Mouse (Mus musculus) embryonic facial prominence, embryonic 12.5 days (tissue): ENCODE data around the gene Alpk3. TPM values are rescaled to one million over a fixed set of nuclear protein-coding genes. Genes with fewer than 3 reads are reported as not detected.
A peak's percentile ranks its signal among the peaks of the same experiment; 100 is the strongest.

ENCODE experiments used
- ATAC-seq: fragments of 200-750 bp; cut with Nextera tagmentation; 2 replicates; pipeline ENCODE4 v1.8.0; 2017; ENCODE audit not compliant: insufficient number of reproducible peaks, insufficient read depth, low FRiP score, low TSS enrichment
- H3K27ac ChIP-seq: fragments of 300-500 bp; sonication (generic); 2 replicates; pipeline ENCODE4 v1.5.1; 2016; ENCODE audit warnings: mild to moderate bottlenecking
- H3K27me3 ChIP-seq: fragments of 300-500 bp; sonication (generic); 2 replicates; pipeline ENCODE4 v1.6.1; 2016; ENCODE audit warnings: mild to moderate bottlenecking, moderate library complexity
- H3K36me3 ChIP-seq: fragments of 300-500 bp; sonication (generic); 2 replicates; pipeline ENCODE4 v1.6.1; 2016; ENCODE audit warnings: mild to moderate bottlenecking
- H3K4me1 ChIP-seq: fragments of 300-500 bp; sonication (generic); 2 replicates; pipeline ENCODE4 v1.6.1; 2016
- H3K4me2 ChIP-seq: fragments of 300-500 bp; sonication (generic); replicated peaks from 2 replicates; pipeline ENCODE4 v1.6.1; 2016; ENCODE audit warnings: mild to moderate bottlenecking, moderate library complexity
- H3K4me3 ChIP-seq: fragments of 300-500 bp; sonication (generic); 2 replicates; pipeline ENCODE4 v1.5.1; 2016; ENCODE audit warnings: mild to moderate bottlenecking
- H3K9ac ChIP-seq: fragments of 300-500 bp; sonication (generic); 2 replicates; pipeline ENCODE4 v1.6.1; 2016; ENCODE audit warnings: mild to moderate bottlenecking, moderate library complexity
- H3K9me3 ChIP-seq: fragments of 300-500 bp; sonication (generic); 2 replicates; pipeline ENCODE4 v1.6.1; 2016; ENCODE audit warnings: mild to moderate bottlenecking, moderate library complexity
- WGBS: fragments of 180-500 bp; shearing (Covaris S2); methylation state at CpG from one replicate; pipeline ENCODE4 v1.1.7; 2016; 5-methylcytosine and 5-hydroxymethylcytosine counted together
- polyA plus RNA-seq: library from polyadenylated mRNA; unstranded; fragments of >200 nt; fragmentation: Nextera tagmentation; extraction: Ambion mirVana; gene quantifications from 2 replicates; pipeline ENCODE4 v1.2.1, GENCODE M21; 2016

The Alpk3 gene
- polyA plus RNA-seq, 1 experiment from 2014 or later: 1.00 TPM

DNA sequence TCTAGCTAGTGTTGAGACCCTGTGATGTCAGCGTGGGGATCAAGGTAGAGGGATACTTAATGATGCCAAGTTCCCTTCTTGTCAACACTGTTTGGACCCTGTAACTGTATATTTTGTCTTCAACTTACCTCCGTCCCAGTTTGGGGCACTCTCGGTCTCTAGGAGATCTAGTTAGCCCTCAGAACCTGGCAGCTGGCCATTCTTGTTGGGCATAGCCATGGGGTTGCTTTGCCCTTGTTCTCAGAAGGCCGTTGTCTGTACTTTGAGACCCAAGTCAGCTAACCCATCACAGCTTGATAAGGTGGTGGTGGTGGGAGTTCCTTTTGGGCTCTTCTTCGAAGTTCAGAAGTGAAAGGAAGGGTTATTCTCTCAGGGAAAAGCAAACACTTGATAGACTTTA lies 7.4 kb upstream of the Alpk3 start:
- H3K27me3 ChIP-seq: no peaks in the 10 kb centered on the region
- no peak for ATAC-seq

DNA sequence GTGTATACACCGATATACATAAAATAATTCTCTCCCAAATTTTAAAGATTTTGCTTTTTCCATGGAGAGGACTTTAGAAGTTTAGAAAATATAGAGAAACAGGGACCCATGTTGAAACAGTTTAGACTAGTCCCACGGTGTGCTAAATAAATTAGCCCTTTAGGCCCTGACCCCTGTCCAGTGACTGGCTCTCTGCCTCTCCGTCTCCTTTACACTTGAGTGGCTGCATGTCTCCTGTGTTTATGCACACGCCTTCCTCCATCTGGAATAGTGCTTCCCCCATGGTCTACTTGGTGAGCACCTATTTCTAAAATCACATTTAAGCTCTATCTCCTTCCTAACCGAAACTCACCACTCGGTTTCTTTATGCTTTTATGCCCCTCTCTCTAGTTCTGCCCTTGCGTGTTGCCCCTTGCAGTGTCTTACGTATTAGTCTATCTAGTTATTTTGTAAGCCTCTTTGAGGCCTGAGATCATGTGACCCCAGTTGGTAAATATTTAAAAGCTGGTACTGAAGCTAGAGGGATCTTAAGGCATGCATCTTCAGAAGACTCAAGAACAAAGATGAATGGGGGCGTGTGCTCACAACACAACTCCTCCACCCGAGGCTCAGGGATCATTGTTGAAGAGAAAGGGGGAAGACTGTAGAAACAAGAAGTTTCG lies 1.6 kb upstream of the Alpk3 start:
- no peak overlapping the region for H3K4me2 ChIP-seq
- H3K9ac ChIP-seq: no peak overlapping the region
- H3K4me3 ChIP-seq: no peak overlapping the region
- no peak overlapping the region for H3K27ac ChIP-seq
- H3K27me3 ChIP-seq: no peaks in the 10 kb centered on the region
- WGBS: 74% methylated on average over 11 of the region's 11 CpGs
- no peaks in the 10 kb centered on the region for H3K36me3 ChIP-seq
- ATAC-seq: no peak
- 0 out of 2 replicates have a peak, but pooled peaks cover 1% of the 10 kb centered on the region for H3K9me3 ChIP-seq
- peaks cover 7% of the 10 kb centered on the region; the same call in 1 of the 2 replicates for H3K4me1 ChIP-seq

More for the DNA sequence above, 7.4 kb upstream of the Alpk3 start:
- Histone ChIP-seq H3K36me3 (no peaks in the 10 kb centered on the region), H3K9ac (no peak overlapping the region), H3K4me1 (no peaks in the 10 kb centered on the region), H3K4me2 (no peak overlapping the region), H3K9me3 (no peaks in the 10 kb centered on the region), H3K27ac (no peak overlapping the region), H3K4me3 (no peak overlapping the region)
- 87% methylated on average over 5 of the region's 5 CpGs for WGBS

- ATAC-seq: no peak
- no peak overlapping the region for H3K4me3 ChIP-seq
- peaks cover 7% of the 10 kb centered on the region; the same call in 1 of the 2 replicates for H3K4me1 ChIP-seq
- H3K9me3 ChIP-seq: 0 out of 2 replicates have a peak, but pooled peaks cover 3% of the 10 kb centered on the region
- WGBS: 62% methylated on average over 6 of the region's 6 CpGs
- no peaks in the 10 kb centered on the region for H3K27me3 ChIP-seq
- 0 out of 2 replicates have a peak overlapping the region, but pooled peaks have one; percentile 16 for H3K4me2 ChIP-seq
- no peaks in the 10 kb centered on the region for H3K36me3 ChIP-seq
- H3K27ac ChIP-seq: no peak overlapping the region
- no peak overlapping the region for H3K9ac ChIP-seq
Observed at GRCm38 (mm10) chr7:81057901-81058711, 706 bp downstream of the Alpk3 start.

DNA sequence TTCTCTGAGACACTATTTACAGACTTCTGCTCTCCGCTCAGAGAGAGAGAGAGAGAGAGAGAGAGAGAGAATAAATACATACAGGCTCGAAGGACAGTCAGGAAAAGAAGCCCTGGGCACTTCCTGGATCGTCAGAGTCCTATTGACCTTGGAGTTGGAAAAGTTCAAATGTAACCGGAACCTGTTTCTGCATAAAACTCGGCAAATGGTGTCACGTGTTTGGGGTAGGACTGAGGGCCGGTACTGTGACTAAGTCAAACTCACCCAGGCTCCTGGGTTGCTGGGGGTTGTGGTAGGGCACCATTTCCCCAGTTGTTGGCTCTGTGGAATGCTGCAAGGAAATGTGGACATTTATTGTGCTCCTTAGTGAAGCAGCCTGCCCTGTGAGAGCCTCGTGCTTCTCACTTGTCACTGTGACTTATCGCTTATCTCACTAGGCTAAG lies 1.3 kb downstream of the Alpk3 start:
- H3K27ac ChIP-seq: no peak overlapping the region
- H3K27me3 ChIP-seq: no peaks in the 10 kb centered on the region
- ATAC-seq: no peak
- H3K4me1 ChIP-seq: peaks cover 7% of the 10 kb centered on the region; the same call in 1 of the 2 replicates
- H3K9me3 ChIP-seq: 0 out of 2 replicates have a peak, but pooled peaks cover 3% of the 10 kb centered on the region
- H3K9ac ChIP-seq: no peak overlapping the region
- no peak overlapping the region for H3K4me2 ChIP-seq
- H3K4me3 ChIP-seq: no peak overlapping the region
- no peaks in the 10 kb centered on the region for H3K36me3 ChIP-seq
- 45% methylated on average over 9 of the region's 9 CpGs for WGBS

- WGBS: 66% methylated on average over 5 of the region's 5 CpGs
- Histone ChIP-seq H3K27me3 (no peaks in the 10 kb centered on the region), H3K9me3 (0 out of 2 replicates have a peak, but pooled peaks cover 3% of the 10 kb centered on the region), H3K36me3 (no peaks in the 10 kb centered on the region), H3K4me3 (no peak overlapping the region), H3K4me2 (no peak overlapping the region), H3K4me1 (peaks cover 7% of the 10 kb centered on the region; the same call in 1 of the 2 replicates), H3K9ac (no peak overlapping the region), H3K27ac (no peak overlapping the region)
- no peak for ATAC-seq
Observed at GRCm38 (mm10) chr7:81059388-81059787, 2.0 kb downstream of the Alpk3 start.

DNA sequence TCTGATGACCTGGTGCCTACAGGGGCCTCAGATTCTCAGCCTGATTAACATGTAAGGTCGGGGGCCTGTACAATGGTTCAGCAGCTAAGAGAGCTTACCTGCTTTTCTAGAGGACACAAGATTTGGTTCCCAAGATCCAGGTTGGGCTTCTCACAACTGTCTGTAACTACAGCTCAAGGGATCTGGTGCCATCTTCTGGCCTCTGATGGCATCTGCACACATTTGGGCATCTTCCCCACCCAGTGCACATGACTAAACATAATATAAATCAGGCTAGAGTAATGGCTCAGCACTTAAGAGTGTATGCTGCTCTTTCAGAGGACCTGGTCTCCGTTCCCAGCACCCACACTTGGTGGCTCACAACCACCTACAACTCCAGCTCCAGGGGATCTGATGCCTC lies 3.5 kb downstream of the Alpk3 start:
- Histone ChIP-seq H3K9me3 (0 out of 2 replicates have a peak, but pooled peaks cover 3% of the 10 kb centered on the region), H3K27ac (no peak overlapping the region), H3K9ac (no peak overlapping the region), H3K27me3 (no peaks in the 10 kb centered on the region), H3K4me2 (no peak overlapping the region), H3K4me1 (peaks cover 7% of the 10 kb centered on the region; the same call in 1 of the 2 replicates), H3K4me3 (no peak overlapping the region), H3K36me3 (no peaks in the 10 kb centered on the region)
- 78% methylated on average over 2 of the region's 2 CpGs for WGBS
- no peak for ATAC-seq

- H3K9ac ChIP-seq: no peak overlapping the region
- no peak for ATAC-seq
- H3K9me3 ChIP-seq: 0 out of 2 replicates have a peak, but pooled peaks cover 3% of the 10 kb centered on the region
- H3K27ac ChIP-seq: no peak overlapping the region
- H3K4me3 ChIP-seq: no peak overlapping the region
- H3K36me3 ChIP-seq: no peaks in the 10 kb centered on the region
- H3K4me2 ChIP-seq: no peak overlapping the region
- H3K4me1 ChIP-seq: peaks cover 12% of the 10 kb centered on the region
- WGBS: 86% methylated on average over 11 of the region's 11 CpGs
- H3K27me3 ChIP-seq: no peaks in the 10 kb centered on the region
Observed at GRCm38 (mm10) chr7:81061936-81062335, 4.5 kb downstream of the Alpk3 start.

DNA sequence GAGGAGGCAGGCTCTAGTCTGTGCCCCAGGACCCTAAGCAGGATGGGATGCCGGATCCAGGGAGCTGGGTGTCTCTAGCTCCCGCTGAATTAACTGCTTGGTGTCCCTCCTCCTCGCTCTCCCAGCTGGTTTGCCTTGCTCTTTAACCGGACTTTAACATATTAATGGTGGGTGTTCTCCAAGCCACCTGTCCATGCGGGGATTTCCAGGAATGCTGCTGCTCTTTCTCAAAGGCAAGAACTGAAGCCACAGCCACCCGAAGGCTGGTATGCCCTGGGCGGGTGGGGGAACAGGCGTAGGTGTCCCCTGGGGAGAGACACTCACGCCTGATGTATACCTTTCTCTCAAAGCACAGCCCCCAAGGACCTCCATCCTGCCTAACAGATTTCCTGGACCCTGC lies 5.9 kb downstream of the Alpk3 start:
- H3K9me3 ChIP-seq: 0 out of 2 replicates have a peak, but pooled peaks cover 3% of the 10 kb centered on the region
- H3K9ac ChIP-seq: no peak overlapping the region
- WGBS: 64% methylated on average over 9 of the region's 9 CpGs
- ATAC-seq: no peak
- H3K4me1 ChIP-seq: peaks cover 10% of the 10 kb centered on the region
- H3K4me3 ChIP-seq: no peak overlapping the region
- H3K27me3 ChIP-seq: no peaks in the 10 kb centered on the region
- H3K4me2 ChIP-seq: no peak overlapping the region
- H3K36me3 ChIP-seq: no peaks in the 10 kb centered on the region
- H3K27ac ChIP-seq: no peak overlapping the region

GRCm38 (mm10) chr7:81066714-81067113 lies 9.3 kb downstream of the Alpk3 start:
- Histone ChIP-seq H3K27me3 (no peaks in the 10 kb centered on the region), H3K4me1 (peaks cover 6% of the 10 kb centered on the region; the same call in 1 of the 2 replicates), H3K9ac (no peak overlapping the region), H3K9me3 (no peaks in the 10 kb centered on the region), H3K4me3 (no peak overlapping the region), H3K4me2 (no peak overlapping the region), H3K36me3 (no peaks in the 10 kb centered on the region), H3K27ac (no peak overlapping the region)
- no peak for ATAC-seq
- WGBS: 37% methylated on average over 6 of the region's 6 CpGs

DNA sequence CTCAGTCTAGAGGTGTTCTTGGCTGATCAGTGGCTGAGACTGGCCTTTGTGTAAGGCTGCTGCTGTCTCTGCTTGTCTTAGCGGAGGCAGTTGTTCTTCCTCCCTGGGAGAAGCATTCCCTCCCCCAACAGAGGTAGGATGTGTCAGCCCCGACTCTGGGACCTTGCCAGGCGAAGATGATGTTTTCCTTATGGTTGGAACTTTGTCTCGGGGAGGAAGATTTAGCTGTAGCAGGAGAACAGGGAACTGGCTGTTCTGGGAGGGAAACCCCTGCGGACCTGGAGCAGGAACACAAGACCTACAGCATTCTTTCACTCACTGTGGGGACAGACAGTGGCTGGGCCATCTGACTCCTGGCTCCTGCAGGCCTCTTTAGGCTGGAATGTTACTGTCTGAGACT lies 15.1 kb downstream of the Alpk3 start:
- no peak for ATAC-seq
- Histone ChIP-seq H3K27me3 (no peaks in the 10 kb centered on the region), H3K4me2 (no peak overlapping the region), H3K9ac (peak overlapping the region; percentile 5; the same call in 1 of the 2 replicates), H3K4me3 (no peak overlapping the region), H3K36me3 (no peaks in the 10 kb centered on the region), H3K4me1 (peaks cover 12% of the 10 kb centered on the region), H3K27ac (no peak overlapping the region), H3K9me3 (no peaks in the 10 kb centered on the region)
- 19% methylated on average over 5 of the region's 5 CpGs for WGBS

- Histone ChIP-seq H3K27me3 (no peaks in the 10 kb centered on the region), H3K4me1 (peaks cover 12% of the 10 kb centered on the region), H3K36me3 (no peaks in the 10 kb centered on the region), H3K9ac (no peak overlapping the region), H3K27ac (no peak overlapping the region), H3K4me3 (no peak overlapping the region), H3K9me3 (no peaks in the 10 kb centered on the region), H3K4me2 (no peak overlapping the region)
- ATAC-seq: no peak
- 84% methylated on average over 5 of the region's 5 CpGs for WGBS
Observed at GRCm38 (mm10) chr7:81073273-81073672, 15.9 kb downstream of the Alpk3 start.
